Mouse (Mus musculus) lung, adult 2 months (tissue): ENCODE measurements at regions not wholly inside any gene's neighbourhood (a gene's known extent, or its start where the extent isn't known, plus 50 kb on each side); places are given as distances from the start of the nearest gene placed in this dataset.

ENCODE experiments used
- CTCF ChIP-seq: fragments of 200-500 bp; IDR thresholded peaks from 2 replicates; pipeline ENCODE4 v1.5.1; 2011; ENCODE audit warnings: mild to moderate bottlenecking, low read length, control low read depth; ENCODE audit not compliant: insufficient read depth
- POLR2A ChIP-seq: fragments of 200-500 bp; IDR thresholded peaks from 2 replicates; pipeline ENCODE4 v1.6.1; 2011; ENCODE audit warnings: low read depth, mild to moderate bottlenecking, control low read depth, low read length, borderline replicate concordance; ENCODE audit errors: extremely low read depth

GRCm38 (mm10) chr4:55644895-55645294 lies 112.6 kb upstream of the Klf4 start:
- TF ChIP-seq POLR2A, result no peak
- no peak for TF ChIP-seq CTCF
